Mouse (Mus musculus) c-Kit-positive CD71-positive TER-119-positive erythroid progenitor cells, embryonic 14.5 days (primary cell): Measurements from ENCODE around the gene Prl5a1.

ENCODE experiments used
- DNase-seq: peaks from one replicate; pipeline ENCODE4 v3.0.0-alpha.2; 2013; ENCODE audit warnings: low spot score

Prl5a1 gene

DNA sequence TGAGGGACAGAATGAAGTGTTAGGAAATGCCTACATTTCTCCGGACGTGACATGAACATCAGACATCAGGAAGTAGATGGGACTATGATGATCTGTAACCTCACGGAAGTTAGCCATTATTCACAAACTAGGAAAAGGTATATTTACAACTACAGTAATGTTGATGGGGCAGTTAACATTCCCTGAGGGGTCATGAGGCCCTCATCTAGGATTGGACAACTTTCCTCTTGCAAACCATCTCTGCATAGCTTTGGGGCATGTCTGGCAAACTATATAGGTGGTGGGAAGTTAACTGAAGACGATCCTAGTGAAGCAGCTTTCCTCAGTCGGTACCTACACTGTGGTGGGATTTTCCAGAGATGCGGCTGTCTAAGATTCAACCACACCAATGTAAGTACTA lies at the start of gene Prl5a1:
TSS of gene Prl5a1 (plus strand) at position 301 of the 400 bp plus-strand sequence.
- no peak for DNase-seq

DNA sequence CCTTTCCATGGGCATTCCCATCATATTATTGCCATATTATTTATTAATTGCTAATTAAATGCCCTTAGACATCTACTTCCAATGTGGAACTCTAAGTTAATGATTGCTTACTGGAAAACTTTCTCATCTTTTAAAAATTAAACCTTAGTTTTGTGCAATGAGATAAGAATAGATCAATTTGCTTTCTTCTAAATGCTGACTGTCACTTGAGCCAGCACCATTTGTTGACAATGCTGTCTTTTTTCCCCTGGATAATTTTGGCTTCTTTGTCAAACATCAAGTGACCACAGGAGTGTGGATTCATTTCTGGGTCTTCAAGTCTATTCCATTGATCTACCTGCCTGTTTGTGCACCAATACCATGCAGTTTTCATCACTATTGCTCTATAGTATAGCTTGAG lies 46.1 kb upstream of the Prl5a1 start:
- no peak for DNase-seq

DNA sequence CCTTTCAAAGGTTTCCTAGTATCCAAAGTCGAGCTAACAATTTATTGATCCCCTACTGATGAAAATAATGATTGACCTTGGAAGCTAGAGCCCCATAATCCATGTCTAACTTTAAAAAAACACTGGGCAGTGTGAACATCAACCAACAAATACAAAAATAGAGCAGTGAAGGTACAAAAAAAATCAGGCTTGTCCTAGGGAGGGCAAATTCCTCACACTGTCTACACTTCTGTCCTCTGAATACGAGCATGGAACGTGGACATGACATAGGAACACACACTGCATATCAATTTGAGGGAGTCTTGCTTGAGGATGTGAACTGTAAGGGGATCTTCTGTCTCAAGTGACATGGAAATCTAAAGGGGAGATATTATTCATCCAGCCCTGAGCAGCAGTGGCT lies 33.7 kb upstream of the Prl5a1 start:
- no peak for DNase-seq

DNA sequence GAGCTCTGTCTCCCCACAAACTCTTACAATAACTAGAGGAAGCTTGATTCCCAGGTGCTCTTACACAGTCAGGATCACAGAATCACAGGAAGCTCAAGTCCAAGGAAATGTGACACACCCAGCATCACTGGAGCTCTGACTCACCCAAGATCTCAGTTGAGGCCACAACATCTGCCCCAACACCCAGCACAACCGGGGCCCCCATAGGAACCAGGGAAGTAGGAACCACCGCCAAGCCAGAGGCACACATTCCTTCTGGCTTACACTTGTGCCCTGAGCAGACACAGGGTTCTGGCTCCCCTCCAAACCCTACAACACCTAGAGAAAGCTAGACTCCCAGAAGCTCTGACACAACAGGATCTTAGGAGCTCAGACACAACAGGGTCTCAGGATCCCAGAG lies 9.5 kb upstream of the Prl5a1 start:
- DNase-seq = no peak

DNA sequence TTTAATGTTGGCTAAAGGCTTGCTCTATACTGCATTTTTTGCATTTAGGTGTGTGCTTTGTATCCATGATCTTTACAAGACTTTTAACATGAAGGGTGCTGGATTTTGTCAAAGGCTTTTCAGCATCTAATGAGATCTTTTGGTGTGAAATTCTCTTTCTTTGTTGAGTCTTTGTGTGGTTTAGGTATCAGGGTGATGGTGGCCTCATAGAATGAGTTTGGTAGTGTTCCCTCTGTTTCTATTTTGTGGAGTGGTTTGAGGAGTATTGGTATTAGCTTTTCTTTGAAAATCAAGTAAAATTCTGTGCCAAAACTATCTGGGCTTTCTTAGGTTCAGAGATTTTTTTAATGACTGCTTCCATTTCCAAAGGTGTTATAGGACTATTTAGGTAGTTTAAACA lies 6.5 kb upstream of the Prl5a1 start:
- no peak for DNase-seq
